Mouse (Mus musculus) hindbrain, embryonic 10.5 days (tissue): Measurements from ENCODE around the gene Scarb1. TPM values are rescaled to one million over a fixed set of nuclear protein-coding genes. Genes with fewer than 3 reads are reported as not detected.
"Not testable (repeated sequence)": the region's sequence is repeated elsewhere in the genome, so short reads cannot be mapped to it uniquely, and the experiment has no call there.

Experiments
- DNase-seq: peaks from one replicate; pipeline ENCODE4 v3.0.0-alpha.2; 2017; ENCODE audit warnings: low spot score
- H3K27ac ChIP-seq: fragments of 300-500 bp; sonication (generic); 2 replicates; pipeline ENCODE4 v1.5.1; 2016; ENCODE audit warnings: mild to moderate bottlenecking, moderate library complexity
- H3K27me3 ChIP-seq: fragments of 300-500 bp; sonication (generic); 2 replicates; pipeline ENCODE4 v1.6.1; 2016; ENCODE audit warnings: mild to moderate bottlenecking; ENCODE audit not compliant: poor library complexity, insufficient read depth, severe bottlenecking
- H3K36me3 ChIP-seq: fragments of 300-500 bp; sonication (generic); 2 replicates; pipeline ENCODE4 v1.6.1; 2016; ENCODE audit warnings: mild to moderate bottlenecking, moderate library complexity
- H3K4me1 ChIP-seq: fragments of 300-500 bp; sonication (generic); replicated peaks from 2 replicates; pipeline ENCODE4 v1.6.1; 2016; ENCODE audit warnings: mild to moderate bottlenecking
- H3K4me3 ChIP-seq: fragments of 300-500 bp; sonication (generic); 2 replicates; pipeline ENCODE4 v1.5.1; 2016; ENCODE audit warnings: mild to moderate bottlenecking, moderate library complexity
- H3K9me3 ChIP-seq: fragments of 300-500 bp; sonication (generic); 2 replicates; pipeline ENCODE4 v1.6.1; 2016; ENCODE audit warnings: mild to moderate bottlenecking, moderate library complexity
- WGBS: fragments of 180-500 bp; shearing (Covaris S2); methylation state at CpG from one replicate; pipeline ENCODE4 v1.1.7; 2016; 5-methylcytosine and 5-hydroxymethylcytosine counted together
- polyA plus RNA-seq: library from polyadenylated mRNA; unstranded; fragments of >200 nt; fragmentation: Nextera tagmentation; extraction: Ambion mirVana; gene quantifications from 2 replicates; pipeline ENCODE4 v1.2.1, GENCODE M21; 2016

Gene Scarb1
- polyA plus RNA-seq: 41.2 and 43.6 TPM in 2 replicates

GRCm38 (mm10) chr5:125340547-125341262, at the start of gene Scarb1:
Gene Scarb1 (minus strand): TSS chr5:125341094.
- peak; percentile 89 for DNase-seq
- WGBS: under 1% methylated on average over 42 of the region's 42 CpGs
- Histone ChIP-seq H3K4me1 (peaks cover 36% of the 10 kb centered on the region), H3K27ac (peak within 1 kb of the TSS; percentile 87), H3K4me3 (peak within 1 kb of the TSS; percentile 86), H3K36me3 (no peaks in the 10 kb centered on the region), H3K9me3 (no peaks in the 10 kb centered on the region), H3K27me3 (peaks cover 19% of the 10 kb centered on the region)

GRCm38 (mm10) chr5:125389579-125390441, 48.9 kb upstream of the Scarb1 start, which contains the start of gene Ubc:
Gene Ubc (minus strand): TSS chr5:125390202.
- H3K27me3 ChIP-seq: no peaks in the 10 kb centered on the region
- peak; percentile 89 for DNase-seq
- peak within 1 kb of the TSS; percentile 98 for H3K4me3 ChIP-seq
- H3K4me1 ChIP-seq: peaks cover 43% of the 10 kb centered on the region
- H3K36me3 ChIP-seq: peaks cover 26% of the 10 kb centered on the region
- H3K9me3 ChIP-seq: no peaks in the 10 kb centered on the region
- 2% methylated on average over 69 of the region's 69 CpGs for WGBS
- H3K27ac ChIP-seq: peak within 1 kb of the TSS; percentile 98

- H3K36me3 ChIP-seq: peaks cover 31% of the 10 kb centered on the region
- under 1% methylated on average over 41 of the region's 41 CpGs for WGBS
Measured at GRCm38 (mm10) chr5:125389131-125389578, 48.3 kb upstream of the Scarb1 start, which contains the start of gene Gm10382. Gene Gm10382 (plus strand): TSS chr5:125389322.

GRCm38 (mm10) chr5:125388358-125389092, 47.6 kb upstream of the Scarb1 start:
- DNase-seq: no peak
- WGBS: 33% methylated on average over 13 of the region's 13 CpGs
- Histone ChIP-seq H3K27me3 (no peaks in the 10 kb centered on the region), H3K27ac (peak overlapping the region; percentile 98), H3K9me3 (no peaks in the 10 kb centered on the region), H3K4me1 (peaks cover 30% of the 10 kb centered on the region), H3K4me3 (peak overlapping the region; percentile 98), H3K36me3 (peaks cover 34% of the 10 kb centered on the region)

More at GRCm38 (mm10) chr5:125389131-125389578, 48.3 kb upstream of the Scarb1 start, which contains the start of gene Gm10382:
- Histone ChIP-seq H3K27me3 (no peaks in the 10 kb centered on the region), H3K4me3 (peak within 1 kb of the TSS; percentile 98), H3K4me1 (peaks cover 37% of the 10 kb centered on the region), H3K27ac (peak within 1 kb of the TSS; percentile 98), H3K9me3 (no peaks in the 10 kb centered on the region)
- peak; percentile 81 for DNase-seq

- H3K36me3 ChIP-seq: peaks cover 34% of the 10 kb centered on the region
- WGBS: 90% methylated on average over 5 of the region's 6 CpGs
- DNase-seq: not testable (repeated sequence)
Measured at GRCm38 (mm10) chr5:125387295-125387694, 46.4 kb upstream of the Scarb1 start.

GRCm38 (mm10) chr5:125385215-125385940, 44.5 kb upstream of the Scarb1 start:
- H3K36me3 ChIP-seq: peaks cover 34% of the 10 kb centered on the region
- H3K4me1 ChIP-seq: peaks cover 17% of the 10 kb centered on the region
- H3K27me3 ChIP-seq: no peaks in the 10 kb centered on the region
- no peak overlapping the region for H3K4me3 ChIP-seq
- no peak for DNase-seq
- 86% methylated on average over 8 of the region's 8 CpGs for WGBS
- H3K9me3 ChIP-seq: no peaks in the 10 kb centered on the region
- H3K27ac ChIP-seq: no peak overlapping the region

More at GRCm38 (mm10) chr5:125387295-125387694, 46.4 kb upstream of the Scarb1 start:
- not testable (repeated sequence) for H3K27ac ChIP-seq, H3K4me3 ChIP-seq, H3K27me3 ChIP-seq, H3K9me3 ChIP-seq
- peaks cover 19% of the 10 kb centered on the region for H3K4me1 ChIP-seq

- H3K4me3 ChIP-seq: no peak overlapping the region
- no peaks in the 10 kb centered on the region for H3K9me3 ChIP-seq
- peaks cover 14% of the 10 kb centered on the region for H3K4me1 ChIP-seq
- WGBS: 85% methylated on average over 2 of the region's 2 CpGs
- H3K36me3 ChIP-seq: peaks cover 34% of the 10 kb centered on the region
- no peak overlapping the region for H3K27ac ChIP-seq
- H3K27me3 ChIP-seq: no peaks in the 10 kb centered on the region
- DNase-seq: no peak
Measured at GRCm38 (mm10) chr5:125384512-125385214, 43.8 kb upstream of the Scarb1 start.

- Histone ChIP-seq H3K4me1 (peaks cover 16% of the 10 kb centered on the region), H3K27ac (no peak overlapping the region), H3K27me3 (no peaks in the 10 kb centered on the region), H3K36me3 (peaks cover 33% of the 10 kb centered on the region), H3K9me3 (no peaks in the 10 kb centered on the region), H3K4me3 (no peak overlapping the region)
- no peak for DNase-seq
- 81% methylated on average over 3 of the region's 3 CpGs for WGBS
Measured at GRCm38 (mm10) chr5:125383637-125384420, 42.9 kb upstream of the Scarb1 start.

- Histone ChIP-seq H3K4me3 (no peak overlapping the region), H3K4me1 (peaks cover 11% of the 10 kb centered on the region), H3K27ac (no peak overlapping the region), H3K9me3 (no peaks in the 10 kb centered on the region), H3K27me3 (no peaks in the 10 kb centered on the region), H3K36me3 (peaks cover 24% of the 10 kb centered on the region)
- 53% methylated on average over 6 of the region's 6 CpGs for WGBS
- DNase-seq: peak; percentile 59
Measured at GRCm38 (mm10) chr5:125382673-125383558, 42.0 kb upstream of the Scarb1 start.

- H3K4me3 ChIP-seq: no peak overlapping the region
- H3K36me3 ChIP-seq: peaks cover 22% of the 10 kb centered on the region
- H3K27me3 ChIP-seq: no peaks in the 10 kb centered on the region
- WGBS: 81% methylated on average over 5 of the region's 5 CpGs
- no peak overlapping the region for H3K27ac ChIP-seq
- no peak for DNase-seq
- H3K4me1 ChIP-seq: peaks cover 11% of the 10 kb centered on the region
- no peaks in the 10 kb centered on the region for H3K9me3 ChIP-seq
Measured at GRCm38 (mm10) chr5:125381954-125382672, 41.2 kb upstream of the Scarb1 start.
